Mouse (Mus musculus): ENCODE data around the gene Usp48.

- TF ChIP-seq POLR2A (IDR thresholded peaks at IDR 0.05; ENCODE audit: low read depth, low read length) (no peak), CTCF (IDR thresholded peaks at IDR 0.05; ENCODE audit: extremely low read depth, insufficient read depth, insufficient read length, insufficient replicate concordance) (no peak)
Observed at GRCm38 (mm10) chr4:137671711-137672500, 78.4 kb downstream of the Usp48 start.

Data from spleen, adult 2 months (tissue).